Mouse (Mus musculus) ES-Bruce4 (cell line): ENCODE data around the gene Rassf3.

Experiments used
- CTCF ChIP-seq: IDR thresholded peaks from one replicate; pipeline ENCODE4 v1.8.1; 2011; ENCODE audit warnings: low read depth, low read length
- POLR2A ChIP-seq: IDR thresholded peaks from one replicate; pipeline ENCODE4 v1.8.1; 2011; ENCODE audit warnings: low read length; ENCODE audit not compliant: insufficient read depth

GRCm38 (mm10) chr10:121385695-121386094 is 90.5 kb downstream of the Rassf3 start:
- TF ChIP-seq CTCF (no peak), POLR2A (no peak)
